Mouse (Mus musculus) neural tube, embryonic 11.5 days (tissue): ENCODE data around the gene Camta1. TPM values are rescaled to one million over a fixed set of nuclear protein-coding genes. Genes with fewer than 3 reads are reported as not detected.

ENCODE experiments used
- ATAC-seq: fragments of 200-750 bp; cut with Nextera tagmentation; 2 replicates; pipeline ENCODE4 v1.8.0; 2017; ENCODE audit warnings: moderate number of reproducible peaks, mild to moderate bottlenecking, moderate TSS enrichment, moderate library complexity; ENCODE audit not compliant: insufficient read depth, low FRiP score, low TSS enrichment
- DNase-seq: peaks from one replicate; pipeline ENCODE4 v3.0.0-alpha.2; 2015; ENCODE audit warnings: low spot score
- H3K27ac ChIP-seq: fragments of 300-500 bp; sonication (generic); 2 replicates; pipeline ENCODE4 v1.5.1; 2014; ENCODE audit warnings: low read depth, mild to moderate bottlenecking, low read length
- H3K27me3 ChIP-seq: fragments of 300-500 bp; sonication (generic); 2 replicates; pipeline ENCODE4 v1.6.1; 2014; ENCODE audit warnings: mild to moderate bottlenecking, low read length, mixed read lengths; ENCODE audit not compliant: control insufficient read depth, insufficient read depth
- H3K36me3 ChIP-seq: fragments of 300-500 bp; sonication (generic); 2 replicates; pipeline ENCODE4 v1.6.1; 2014; ENCODE audit warnings: mild to moderate bottlenecking, low read length, moderate library complexity, mixed read lengths; ENCODE audit not compliant: control insufficient read depth, insufficient read depth
- H3K4me1 ChIP-seq: fragments of 300-500 bp; sonication (generic); 2 replicates; pipeline ENCODE4 v1.6.1; 2014; ENCODE audit warnings: low read length, mixed read lengths; ENCODE audit not compliant: control insufficient read depth, insufficient read depth
- H3K4me2 ChIP-seq: fragments of 300-500 bp; sonication (generic); 2 replicates; pipeline ENCODE4 v1.6.1; 2014; ENCODE audit warnings: low read depth, mild to moderate bottlenecking, moderate library complexity
- H3K4me3 ChIP-seq: fragments of 300-500 bp; sonication (generic); 2 replicates; pipeline ENCODE4 v1.5.1; 2014; ENCODE audit warnings: low read depth, low read length
- H3K9ac ChIP-seq: fragments of 300-500 bp; sonication (generic); 2 replicates; pipeline ENCODE4 v1.6.1; 2014; ENCODE audit warnings: mild to moderate bottlenecking, low read length
- H3K9me3 ChIP-seq: fragments of 300-500 bp; sonication (generic); 2 replicates; pipeline ENCODE4 v1.6.1; 2016; ENCODE audit warnings: low read length; ENCODE audit not compliant: control insufficient read depth
- WGBS: fragments of 180-500 bp; shearing (Covaris S2); extraction: QIAGEN DNeasy Blood & Tissue Kit; methylation state at CpG from one replicate; pipeline ENCODE4 v1.1.7; 2014; 5-methylcytosine and 5-hydroxymethylcytosine counted together
- polyA plus RNA-seq: library from polyadenylated mRNA; unstranded; fragments of >200 nt; fragmentation: Nextera tagmentation; extraction: Ambion mirVana; gene quantifications from 2 replicates; pipeline ENCODE4 v1.2.1, GENCODE M21; 2014

Camta1 gene
- polyA plus RNA-seq, 1 experiment from 2014 or later, result 131 TPM

- no peaks in the 10 kb centered on the region for H3K36me3 ChIP-seq
- DNase-seq (no peak), ATAC-seq (no peak)
- 43% methylated on average over 4 of the region's 4 CpGs for WGBS
- H3K27me3 ChIP-seq, result no peaks in the 10 kb centered on the region
- H3K27ac ChIP-seq, result no peak overlapping the region
- no peak overlapping the region for H3K9ac ChIP-seq
- no peak overlapping the region for H3K4me3 ChIP-seq
- H3K4me2 ChIP-seq, result no peak overlapping the region
- peaks cover 2% of the 10 kb centered on the region; the same call in 1 of the 2 replicates for H3K4me1 ChIP-seq
- H3K9me3 ChIP-seq, result no peaks in the 10 kb centered on the region
These were observed 667.0 kb downstream of the Camta1 start for GRCm38 (mm10) chr4:151194715-151195097.

DNA sequence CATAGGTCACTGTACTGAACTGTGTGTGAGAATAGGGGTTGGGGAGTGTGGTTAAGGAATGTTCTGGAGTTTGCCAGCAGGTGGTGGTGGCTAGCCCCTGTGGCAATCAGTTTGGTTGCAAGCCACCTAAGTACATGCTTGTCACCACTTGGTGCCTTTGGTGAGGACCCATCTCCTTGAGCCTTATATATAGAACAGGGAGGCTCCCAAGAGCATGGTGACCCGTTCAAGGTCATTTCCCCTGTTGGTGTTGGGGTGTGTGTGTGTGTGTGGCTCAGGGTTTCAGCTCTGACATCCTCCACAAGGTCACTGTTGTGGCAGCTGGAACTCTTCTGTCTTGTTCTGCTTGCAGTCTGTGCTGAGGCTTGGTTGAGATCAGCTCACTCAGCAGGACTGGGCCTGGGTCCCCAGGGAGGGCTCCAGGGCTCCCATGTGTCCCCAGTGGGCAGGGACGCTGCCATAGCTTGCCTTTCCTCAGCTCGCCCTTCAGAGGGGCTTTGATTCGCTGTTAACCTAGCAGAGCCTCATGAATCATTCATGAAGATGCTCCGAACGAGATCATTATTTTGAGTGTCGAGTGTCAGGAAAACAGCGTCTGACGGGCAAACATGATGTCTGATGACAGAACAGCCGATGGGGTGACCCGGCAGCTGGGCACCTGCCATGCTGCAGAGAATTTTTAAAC lies 667.5 kb downstream of the Camta1 start:
- H3K27ac ChIP-seq, result no peak overlapping the region
- no peak overlapping the region for H3K9ac ChIP-seq
- no peak for ATAC-seq
- no peaks in the 10 kb centered on the region for H3K27me3 ChIP-seq
- H3K4me3 ChIP-seq, result no peak overlapping the region
- H3K4me1 ChIP-seq, result peaks cover 2% of the 10 kb centered on the region; the same call in 1 of the 2 replicates
- H3K4me2 ChIP-seq, result no peak overlapping the region
- H3K36me3 ChIP-seq, result no peaks in the 10 kb centered on the region
- DNase-seq, result peak; percentile 28
- no peaks in the 10 kb centered on the region for H3K9me3 ChIP-seq
- WGBS, result 32% methylated on average over 11 of the region's 11 CpGs

- Histone ChIP-seq H3K4me1 (no peaks in the 10 kb centered on the region), H3K36me3 (no peaks in the 10 kb centered on the region), H3K9ac (no peak overlapping the region), H3K9me3 (no peaks in the 10 kb centered on the region), H3K27ac (no peak overlapping the region), H3K4me3 (no peak overlapping the region), H3K27me3 (no peaks in the 10 kb centered on the region), H3K4me2 (no peak overlapping the region)
- WGBS, result 12% methylated on average over 8 of the region's 8 CpGs
- ATAC-seq, result no peak
- DNase-seq, result peak; percentile 70
These were observed 675.2 kb downstream of the Camta1 start for GRCm38 (mm10) chr4:151186447-151186846.

- peak; percentile 36 for DNase-seq
These were observed 675.9 kb downstream of the Camta1 start for GRCm38 (mm10) chr4:151185750-151186149.

GRCm38 (mm10) chr4:151180394-151180902 lies 681.2 kb downstream of the Camta1 start:
- DNase-seq (peak; percentile 38), ATAC-seq (no peak)
- 49% methylated on average over 7 of the region's 7 CpGs for WGBS
- Histone ChIP-seq H3K9me3 (no peaks in the 10 kb centered on the region), H3K9ac (no peak overlapping the region), H3K27me3 (no peaks in the 10 kb centered on the region), H3K4me3 (no peak overlapping the region), H3K4me1 (peaks cover 2% of the 10 kb centered on the region; the same call in 1 of the 2 replicates), H3K4me2 (no peak overlapping the region), H3K27ac (no peak overlapping the region), H3K36me3 (no peaks in the 10 kb centered on the region)

More at GRCm38 (mm10) chr4:151185750-151186149, 675.9 kb downstream of the Camta1 start:
- Histone ChIP-seq H3K4me2 (no peak overlapping the region), H3K4me3 (no peak overlapping the region), H3K27me3 (no peaks in the 10 kb centered on the region), H3K4me1 (no peaks in the 10 kb centered on the region), H3K9me3 (no peaks in the 10 kb centered on the region), H3K27ac (no peak overlapping the region), H3K36me3 (no peaks in the 10 kb centered on the region), H3K9ac (no peak overlapping the region)
- 15% methylated on average over 1 of the region's 1 CpGs for WGBS
- ATAC-seq, result no peak

DNA sequence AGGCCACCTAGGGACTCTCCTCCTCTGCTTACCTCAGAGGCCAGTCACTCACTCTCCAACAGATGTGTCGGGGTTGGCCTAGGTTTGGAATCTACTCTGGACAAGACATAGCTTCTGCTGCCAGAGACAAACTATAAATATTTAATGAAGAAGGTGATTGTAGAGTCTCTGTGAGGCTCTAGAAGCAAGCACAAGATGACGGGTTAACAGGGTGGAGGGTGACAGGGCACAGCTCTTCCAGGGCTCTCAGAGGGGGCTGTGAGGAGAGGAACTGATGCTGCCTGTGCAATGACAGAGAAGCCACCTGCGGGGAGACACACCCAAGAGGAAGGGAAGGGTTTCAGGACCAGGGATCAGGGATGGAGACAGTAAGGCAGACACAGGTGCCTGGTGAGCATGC lies 682.0 kb downstream of the Camta1 start:
- ATAC-seq (no peak), DNase-seq (no peak)
- H3K27me3 ChIP-seq, result no peaks in the 10 kb centered on the region
- H3K4me1 ChIP-seq, result peaks cover 2% of the 10 kb centered on the region; the same call in 1 of the 2 replicates
- no peak overlapping the region for H3K9ac ChIP-seq
- H3K36me3 ChIP-seq, result no peaks in the 10 kb centered on the region
- 0 out of 2 replicates have a peak overlapping the region, but pooled peaks have one; percentile 1 for H3K27ac ChIP-seq
- H3K4me3 ChIP-seq, result no peak overlapping the region
- 61% methylated on average over 3 of the region's 3 CpGs for WGBS
- H3K4me2 ChIP-seq, result no peak overlapping the region
- no peaks in the 10 kb centered on the region for H3K9me3 ChIP-seq

- Histone ChIP-seq H3K4me1 (peaks cover 2% of the 10 kb centered on the region; the same call in 1 of the 2 replicates), H3K27me3 (no peaks in the 10 kb centered on the region), H3K4me2 (no peak overlapping the region), H3K9ac (no peak overlapping the region), H3K36me3 (no peaks in the 10 kb centered on the region), H3K27ac (no peak overlapping the region), H3K9me3 (no peaks in the 10 kb centered on the region), H3K4me3 (no peak overlapping the region)
- no peak for ATAC-seq
- no peak for DNase-seq
- WGBS, result 65% methylated on average over 8 of the region's 8 CpGs
These were observed 682.7 kb downstream of the Camta1 start for GRCm38 (mm10) chr4:151178970-151179378.

DNA sequence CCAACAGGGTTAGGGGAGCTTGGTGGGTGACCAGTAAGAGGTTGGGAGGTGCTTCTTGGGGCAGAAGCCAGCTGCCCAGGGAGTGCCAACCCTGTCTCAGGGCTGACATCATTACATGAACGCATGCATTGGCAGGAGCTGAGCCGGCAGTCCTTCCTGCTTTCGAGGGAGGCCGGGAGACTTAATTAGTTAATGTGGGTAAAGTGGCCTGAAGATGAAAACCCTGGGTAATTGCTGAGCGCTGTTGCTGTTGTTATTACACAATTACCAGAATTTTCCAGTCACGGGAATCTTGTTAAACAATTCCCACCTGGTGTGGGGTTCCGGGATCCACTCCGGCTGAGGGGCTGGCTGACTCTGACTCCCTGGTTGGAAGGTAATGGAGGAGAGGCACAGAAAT lies 689.1 kb downstream of the Camta1 start:
- Histone ChIP-seq H3K27me3 (no peaks in the 10 kb centered on the region), H3K4me1 (peaks cover 2% of the 10 kb centered on the region; the same call in 1 of the 2 replicates), H3K4me3 (no peak overlapping the region), H3K9me3 (no peaks in the 10 kb centered on the region), H3K27ac (no peak overlapping the region), H3K4me2 (no peak overlapping the region), H3K36me3 (no peaks in the 10 kb centered on the region), H3K9ac (no peak overlapping the region)
- ATAC-seq, result no peak
- WGBS, result 68% methylated on average over 8 of the region's 8 CpGs
- DNase-seq, result no peak

- H3K36me3 ChIP-seq, result no peaks in the 10 kb centered on the region
- H3K9me3 ChIP-seq, result no peaks in the 10 kb centered on the region
- ATAC-seq, result no peak
- H3K4me3 ChIP-seq, result no peak overlapping the region
- 79% methylated on average over 3 of the region's 3 CpGs for WGBS
- H3K4me2 ChIP-seq, result no peak overlapping the region
- no peak overlapping the region for H3K27ac ChIP-seq
- no peaks in the 10 kb centered on the region for H3K27me3 ChIP-seq
- H3K4me1 ChIP-seq, result peaks cover 2% of the 10 kb centered on the region; the same call in 1 of the 2 replicates
- H3K9ac ChIP-seq, result no peak overlapping the region
- no peak for DNase-seq
These were observed 690.6 kb downstream of the Camta1 start for GRCm38 (mm10) chr4:151171117-151171516.
